Mouse (Mus musculus) fat pad, adult 2 months (tissue): Measurements from ENCODE around the gene Serac1.

Experiments
- DNase-seq: peaks from one replicate; pipeline ENCODE4 v3.0.0-alpha.2; 2011; ENCODE audit warnings: low read depth, low spot score; ENCODE audit errors: extremely low read depth

Gene Serac1

GRCm38 (mm10) chr17:6005638-6006471, 73.7 kb downstream of the Serac1 start:
- peak; percentile 95 for DNase-seq

- no peak for DNase-seq
These were observed 74.3 kb downstream of the Serac1 start for GRCm38 (mm10) chr17:6005246-6005637.

- no peak for DNase-seq
These were observed 75.9 kb downstream of the Serac1 start for GRCm38 (mm10) chr17:6003661-6004060.

- DNase-seq: no peak
These were observed 77.0 kb downstream of the Serac1 start for GRCm38 (mm10) chr17:6002563-6002962.

- no peak for DNase-seq
These were observed 77.7 kb downstream of the Serac1 start for GRCm38 (mm10) chr17:6001836-6002235.

- no peak for DNase-seq
These were observed 78.2 kb downstream of the Serac1 start for GRCm38 (mm10) chr17:6001389-6001788.

GRCm38 (mm10) chr17:6000864-6001319, 78.6 kb downstream of the Serac1 start:
- no peak for DNase-seq

GRCm38 (mm10) chr17:5999039-5999543, 80.5 kb downstream of the Serac1 start:
- DNase-seq: no peak

GRCm38 (mm10) chr17:5998235-5998500, 81.4 kb downstream of the Serac1 start:
- DNase-seq: no peak

GRCm38 (mm10) chr17:5997380-5998234, 81.9 kb downstream of the Serac1 start:
- no peak for DNase-seq

- DNase-seq: no peak
These were observed 83.0 kb downstream of the Serac1 start for GRCm38 (mm10) chr17:5996589-5996988.

GRCm38 (mm10) chr17:5994606-5995005, 84.9 kb downstream of the Serac1 start:
- no peak for DNase-seq

- DNase-seq: no peak
These were observed 85.8 kb downstream of the Serac1 start for GRCm38 (mm10) chr17:5993581-5994260.

- DNase-seq: no peak
These were observed 86.5 kb downstream of the Serac1 start for GRCm38 (mm10) chr17:5992866-5993580.
